Mouse (Mus musculus) lung, postnatal 0 days (tissue): ENCODE measurements around the gene Abhd17b. TPM values are rescaled to one million over a fixed set of nuclear protein-coding genes. Genes with fewer than 3 reads are reported as not detected.
"Not testable (repeated sequence)": the region's sequence is repeated elsewhere in the genome, so short reads cannot be mapped to it uniquely, and the experiment has no call there.

Experiments used
- ATAC-seq: fragments of 200-750 bp; cut with Nextera tagmentation; 2 replicates; pipeline ENCODE4 v1.8.0; 2017; ENCODE audit warnings: moderate library complexity
- DNase-seq: peaks from one replicate; pipeline ENCODE4 v3.0.0-alpha.2; 2016; ENCODE audit warnings: low spot score
- H3K27ac ChIP-seq: fragments of 300-500 bp; sonication (generic); 2 replicates; pipeline ENCODE4 v1.5.1; 2014; ENCODE audit warnings: antibody characterized with exemption, mild to moderate bottlenecking, low read length, mixed read lengths
- H3K27me3 ChIP-seq: fragments of 300-500 bp; sonication (generic); replicated peaks from 2 replicates; pipeline ENCODE4 v1.6.1; 2014; ENCODE audit warnings: low read length, mixed read lengths; ENCODE audit not compliant: insufficient read depth
- H3K36me3 ChIP-seq: fragments of 300-500 bp; sonication (generic); 2 replicates; pipeline ENCODE4 v1.6.1; 2014; ENCODE audit warnings: low read length, mixed read lengths; ENCODE audit not compliant: insufficient read depth
- H3K4me1 ChIP-seq: fragments of 300-500 bp; sonication (generic); 2 replicates; pipeline ENCODE4 v1.6.1; 2014; ENCODE audit warnings: antibody characterized with exemption, low read depth, low read length, mixed read lengths; ENCODE audit not compliant: insufficient read depth
- H3K4me2 ChIP-seq: fragments of 300-500 bp; sonication (generic); replicated peaks from 2 replicates; pipeline ENCODE4 v1.6.1; 2014; ENCODE audit warnings: low read depth, mild to moderate bottlenecking, low read length, moderate library complexity, mixed read lengths
- H3K4me3 ChIP-seq: fragments of 300-500 bp; sonication (generic); 2 replicates; pipeline ENCODE4 v1.5.1; 2014; ENCODE audit warnings: low read depth, low read length
- H3K9ac ChIP-seq: fragments of 300-500 bp; sonication (generic); replicated peaks from 2 replicates; pipeline ENCODE4 v1.6.1; 2014; ENCODE audit warnings: low read depth, mild to moderate bottlenecking
- H3K9me3 ChIP-seq: fragments of 300-500 bp; sonication (generic); 2 replicates; pipeline ENCODE4 v1.6.1; 2016; ENCODE audit warnings: low read length, mixed read lengths
- CTCF ChIP-seq: IDR thresholded peaks from 2 replicates; pipeline ENCODE4 v1.5.1; 2016; ENCODE audit warnings: antibody characterized with exemption, mild to moderate bottlenecking
- EP300 ChIP-seq: IDR thresholded peaks from 2 replicates; pipeline ENCODE4 v1.6.1; 2016; ENCODE audit warnings: antibody characterized with exemption, mild to moderate bottlenecking, control low read depth
- WGBS: fragments of 180-500 bp; shearing (Covaris S2); extraction: QIAGEN DNeasy Blood & Tissue Kit; methylation state at CpG from one replicate; pipeline ENCODE4 v1.1.7; 2014; 5-methylcytosine and 5-hydroxymethylcytosine counted together
- polyA plus RNA-seq: library from polyadenylated mRNA; unstranded; fragments of >200 nt; fragmentation: Nextera tagmentation; extraction: Ambion mirVana; gene quantifications from 2 replicates; pipeline ENCODE4 v1.2.1, GENCODE M21; 2015

Abhd17b gene
- polyA plus RNA-seq, 1 experiment from 2014 or later, result 49.8 TPM

DNA sequence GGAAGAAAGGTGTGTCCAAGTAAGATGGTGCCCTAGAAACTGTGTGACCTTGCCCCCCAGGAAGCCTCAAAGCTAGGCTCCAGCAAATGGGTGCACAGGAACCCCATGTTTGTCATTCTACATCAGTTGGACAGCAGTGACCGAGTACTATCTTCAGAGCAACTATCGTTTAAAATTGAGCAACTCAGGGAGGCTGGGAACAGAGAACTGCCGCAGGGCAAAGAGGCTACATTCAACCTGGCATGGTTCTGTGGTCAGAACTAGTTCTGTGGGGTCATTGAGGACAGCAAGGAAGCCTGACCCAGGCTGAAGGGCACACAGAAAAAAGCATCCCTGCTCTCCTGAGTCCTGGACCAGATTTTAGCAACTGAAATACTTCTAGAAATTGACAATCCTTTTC lies 37.2 kb upstream of the Abhd17b start:
- no peak overlapping the region for H3K9ac ChIP-seq
- no peak overlapping the region for H3K27ac ChIP-seq
- H3K4me2 ChIP-seq, result no peak overlapping the region
- ATAC-seq (no peak), DNase-seq (no peak)
- no peaks in the 10 kb centered on the region for H3K27me3 ChIP-seq
- WGBS, result 74% methylated on average over 3 of the region's 3 CpGs
- H3K9me3 ChIP-seq, result no peaks in the 10 kb centered on the region
- 0 out of 2 replicates have a peak, but pooled peaks cover 4% of the 10 kb centered on the region for H3K4me1 ChIP-seq
- no peaks in the 10 kb centered on the region for H3K36me3 ChIP-seq
- H3K4me3 ChIP-seq, result no peak overlapping the region
- TF ChIP-seq EP300 (no peak), CTCF (no peak)

DNA sequence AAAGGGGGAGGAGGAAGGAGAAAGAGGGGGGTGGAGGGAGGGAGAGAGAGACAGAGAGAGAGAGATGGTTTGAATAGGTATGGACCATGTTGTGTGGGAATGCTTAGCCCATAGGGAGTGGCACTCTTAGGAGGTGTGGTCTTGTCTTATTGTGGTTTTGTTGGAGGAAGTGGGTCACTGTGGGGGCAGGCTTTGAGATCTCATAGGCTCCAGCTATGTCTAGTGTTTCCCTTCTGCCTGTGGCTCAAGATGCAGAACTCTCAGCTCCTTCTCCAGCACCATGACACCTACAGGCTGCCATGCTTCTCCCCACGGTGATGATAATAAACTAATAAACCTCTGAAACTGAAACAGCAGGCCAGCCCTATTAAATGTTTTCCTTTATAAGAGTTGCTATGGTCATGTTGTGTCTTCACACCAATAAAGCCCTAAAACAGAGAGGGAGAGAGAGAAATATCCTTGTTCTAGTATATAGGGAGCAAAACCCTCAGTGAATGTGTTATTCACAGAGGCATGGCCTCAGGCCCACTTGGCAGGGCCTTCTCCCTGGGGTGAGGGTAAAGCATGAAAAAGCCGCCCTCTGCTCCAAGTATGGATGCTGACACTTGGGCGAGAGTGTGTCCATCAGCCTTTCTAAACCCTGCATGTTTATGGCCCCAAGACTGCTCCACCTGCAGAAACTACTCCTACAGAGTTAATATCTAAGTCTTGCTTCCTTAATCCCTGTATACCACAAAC lies 29.4 kb upstream of the Abhd17b start:
- 85% methylated on average over 3 of the region's 3 CpGs for WGBS
- Histone ChIP-seq H3K9ac (no peak overlapping the region), H3K27me3 (no peaks in the 10 kb centered on the region), H3K4me1 (no peaks in the 10 kb centered on the region), H3K4me3 (no peak overlapping the region), H3K36me3 (no peaks in the 10 kb centered on the region), H3K9me3 (no peaks in the 10 kb centered on the region), H3K4me2 (no peak overlapping the region), H3K27ac (no peak overlapping the region)
- DNase-seq (no peak), ATAC-seq (peak; percentile 33; the same call in 1 of the 2 replicates)
- no peak for TF ChIP-seq EP300
- no peak for TF ChIP-seq CTCF

DNA sequence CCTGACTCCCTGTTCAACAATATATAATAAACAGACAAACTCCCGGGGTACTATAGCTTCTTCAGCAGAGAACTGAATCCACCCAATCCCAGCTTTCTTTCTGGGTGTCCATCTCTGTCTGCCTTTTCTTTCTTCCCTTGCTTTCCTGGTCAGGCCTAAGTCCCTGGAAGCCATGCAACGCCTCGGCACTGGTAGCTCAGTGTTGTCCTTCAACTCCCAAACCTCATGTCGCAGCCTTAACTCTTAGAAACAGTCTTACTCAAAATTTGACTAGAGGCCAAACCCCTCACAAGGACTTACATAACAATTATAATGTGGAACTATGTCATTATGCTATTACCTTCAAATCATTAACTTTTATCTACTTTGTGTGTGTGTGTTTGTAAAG lies 28.8 kb upstream of the Abhd17b start:
- 82% methylated on average over 4 of the region's 4 CpGs for WGBS
- H3K4me2 ChIP-seq, result no peak overlapping the region
- no peaks in the 10 kb centered on the region for H3K9me3 ChIP-seq
- no peak for DNase-seq
- no peaks in the 10 kb centered on the region for H3K4me1 ChIP-seq
- no peak for ATAC-seq
- no peak overlapping the region for H3K27ac ChIP-seq
- no peak overlapping the region for H3K9ac ChIP-seq
- TF ChIP-seq CTCF (no peak), EP300 (no peak)
- H3K4me3 ChIP-seq, result no peak overlapping the region
- no peaks in the 10 kb centered on the region for H3K36me3 ChIP-seq
- no peaks in the 10 kb centered on the region for H3K27me3 ChIP-seq

DNA sequence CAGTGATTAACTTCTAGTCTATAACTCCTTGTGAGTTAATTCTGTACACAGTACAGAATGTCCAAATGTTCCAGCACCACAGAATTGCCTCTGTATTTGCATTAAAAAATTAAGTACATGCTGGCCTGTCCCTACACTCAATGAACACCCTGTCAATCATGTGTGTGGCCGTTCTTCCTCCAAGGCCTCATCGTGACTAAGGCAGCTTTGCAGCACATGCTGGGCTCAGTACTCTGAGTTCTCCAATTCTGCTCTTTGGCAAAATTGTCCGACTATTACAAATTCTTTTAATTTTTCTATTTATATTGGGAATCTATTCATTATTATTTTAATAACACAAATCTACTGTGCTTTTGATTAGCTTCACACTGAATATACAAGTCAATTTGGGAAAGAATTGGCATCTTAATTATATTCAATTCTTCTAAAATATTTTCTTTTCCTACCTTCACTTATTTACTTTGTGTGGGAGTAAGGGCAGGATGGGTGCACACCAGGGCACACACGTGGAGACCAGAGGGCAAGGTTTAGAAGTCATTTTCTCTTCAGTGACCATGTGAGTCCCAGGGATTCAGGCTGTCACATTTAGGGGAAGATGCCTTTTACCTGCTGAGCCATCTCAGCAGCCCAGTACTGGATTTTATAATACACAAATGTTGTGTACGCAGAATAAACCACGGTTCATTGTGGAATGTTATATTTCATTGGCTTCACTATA lies 26.6 kb upstream of the Abhd17b start:
- Histone ChIP-seq H3K4me2 (no peak overlapping the region), H3K9me3 (no peaks in the 10 kb centered on the region), H3K36me3 (no peaks in the 10 kb centered on the region), H3K4me1 (no peaks in the 10 kb centered on the region), H3K9ac (no peak overlapping the region), H3K27me3 (no peaks in the 10 kb centered on the region), H3K27ac (no peak overlapping the region), H3K4me3 (no peak overlapping the region)
- WGBS, result 73% methylated on average over 6 of the region's 6 CpGs
- DNase-seq (no peak), ATAC-seq (no peak)
- no peak for TF ChIP-seq CTCF
- TF ChIP-seq EP300, result no peak

DNA sequence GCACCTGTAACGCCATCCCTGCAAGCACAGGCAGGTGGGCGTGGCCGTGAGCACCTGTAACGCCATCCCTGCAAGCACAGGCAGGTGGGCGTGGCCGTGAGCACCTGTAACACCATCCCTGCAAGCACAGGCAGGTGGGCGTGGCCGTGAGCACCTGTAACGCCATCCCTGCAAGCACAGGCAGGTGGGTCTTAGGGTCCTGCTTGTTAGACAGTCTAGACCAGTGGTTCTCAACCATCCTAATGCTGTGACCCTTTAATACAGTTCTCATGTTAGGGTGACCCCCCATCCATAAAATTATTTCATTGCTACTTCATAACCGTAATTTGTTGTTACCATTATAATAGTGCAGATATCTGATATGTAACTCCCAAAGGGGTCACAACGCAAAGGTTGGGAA lies 24.5 kb upstream of the Abhd17b start:
- WGBS, result 57% methylated on average over 11 of the region's 11 CpGs
- not testable (repeated sequence) for H3K27ac ChIP-seq, H3K4me1 ChIP-seq, ATAC-seq, H3K36me3 ChIP-seq, H3K4me3 ChIP-seq, H3K4me2 ChIP-seq, H3K27me3 ChIP-seq, H3K9ac ChIP-seq, DNase-seq, H3K9me3 ChIP-seq

DNA sequence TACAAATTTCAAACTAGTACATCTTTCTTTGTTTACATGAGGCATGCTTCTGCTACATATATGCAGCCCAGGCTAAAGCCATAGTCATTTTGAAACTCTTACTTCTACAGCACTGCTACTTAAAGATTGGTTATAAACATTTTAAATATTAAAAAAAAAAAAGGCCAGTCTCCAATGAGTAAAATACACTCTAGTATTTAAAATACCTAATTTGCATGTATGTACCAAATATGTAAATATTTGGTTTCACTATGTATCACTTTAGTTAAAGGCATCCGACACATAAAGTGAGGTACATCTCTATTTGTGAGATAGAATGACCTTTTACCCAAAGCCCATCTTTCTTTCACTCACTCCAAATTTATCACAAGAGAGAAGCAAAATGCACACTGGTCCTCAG lies 24.0 kb upstream of the Abhd17b start:
- no peak for ATAC-seq

More for the DNA sequence above, 24.0 kb upstream of the Abhd17b start:
- Histone ChIP-seq H3K27me3 (no peaks in the 10 kb centered on the region), H3K9me3 (no peaks in the 10 kb centered on the region), H3K4me2 (no peak overlapping the region), H3K9ac (no peak overlapping the region), H3K4me1 (no peaks in the 10 kb centered on the region), H3K27ac (no peak overlapping the region), H3K4me3 (no peak overlapping the region), H3K36me3 (no peaks in the 10 kb centered on the region)
- 67% methylated on average over 1 of the region's 1 CpGs for WGBS
- DNase-seq, result no peak
- no peak for TF ChIP-seq CTCF
- TF ChIP-seq EP300, result no peak
